Mouse (Mus musculus): ENCODE data around the gene Mia.

- no peak for TF ChIP-seq POLR2A (IDR thresholded peaks at IDR 0.05; ENCODE audit: borderline replicate concordance, low read depth, low read length)
- TF ChIP-seq CTCF (IDR thresholded peaks at IDR 0.05; ENCODE audit: low read depth, low read length) = no peak
Observed at GRCm38 (mm10) chr7:27221939-27222338, 41.0 kb upstream of the Mia start.
